Mouse (Mus musculus): ENCODE data around the gene Ccdc194.
"Not testable (repeated sequence)": the region's sequence is repeated elsewhere in the genome, so short reads cannot be mapped to it uniquely, and the experiment has no call there.

Ccdc194 gene

GRCm38 (mm10) chr8:71554001-71554400, 28.5 kb upstream of the Ccdc194 start:
- no peak for DNase-seq (ENCODE audit: low spot score in 2 of 2)

GRCm38 (mm10) chr8:71552770-71553169, 27.3 kb upstream of the Ccdc194 start:
- DNase-seq (ENCODE audit: low spot score in 2 of 2) = no peak

- DNase-seq (ENCODE audit: low spot score in 2 of 2) = no peak
These were observed 25.2 kb upstream of the Ccdc194 start for GRCm38 (mm10) chr8:71550754-71551153.

- DNase-seq (ENCODE audit: low spot score in 2 of 2) = no peak
These were observed 22.1 kb upstream of the Ccdc194 start for GRCm38 (mm10) chr8:71547590-71547989.

- no peak for DNase-seq (ENCODE audit: low spot score in 2 of 2)
These were observed 19.5 kb upstream of the Ccdc194 start for GRCm38 (mm10) chr8:71545053-71545452.

- no peak for DNase-seq (ENCODE audit: low spot score in 2 of 2)
These were observed 18.2 kb upstream of the Ccdc194 start for GRCm38 (mm10) chr8:71543755-71544154.

- DNase-seq (ENCODE audit: low spot score in 2 of 2) = peak; percentile 96
These were observed 17.3 kb upstream of the Ccdc194 start, which contains the start of gene Mvb12a for GRCm38 (mm10) chr8:71542632-71543343. Gene Mvb12a, plus strand, starts transcription at chr8:71542922.

GRCm38 (mm10) chr8:71537028-71537867, 11.7 kb upstream of the Ccdc194 start, which contains the start of gene Bst2:
Gene Bst2, minus strand, starts transcription at chr8:71537456.
- peak; percentile 70 to 79 for DNase-seq (ENCODE audit: low spot score in 2 of 2)

- no peak for DNase-seq (ENCODE audit: low spot score in 2 of 2)
These were observed 10.2 kb upstream of the Ccdc194 start for GRCm38 (mm10) chr8:71535663-71536062.

GRCm38 (mm10) chr8:71534263-71534810, 8.8 kb upstream of the Ccdc194 start:
- DNase-seq (ENCODE audit: low spot score in 2 of 2) = no peak

GRCm38 (mm10) chr8:71530735-71531467, 5.4 kb upstream of the Ccdc194 start:
- not testable (repeated sequence) for DNase-seq (ENCODE audit: low spot score in 2 of 2)

- no peak for DNase-seq (ENCODE audit: low spot score in 2 of 2)
These were observed 3.0 kb upstream of the Ccdc194 start for GRCm38 (mm10) chr8:71528362-71529073.

- no peak for DNase-seq (ENCODE audit: low spot score in 2 of 2)
These were observed 1.8 kb upstream of the Ccdc194 start for GRCm38 (mm10) chr8:71527162-71527870.

- DNase-seq (ENCODE audit: low spot score in 2 of 2) = no peak
These were observed 761 bp upstream of the Ccdc194 start for GRCm38 (mm10) chr8:71526272-71526671.

- DNase-seq (ENCODE audit: low spot score in 2 of 2) = peak; percentile 92 to 95
These were observed 3.9 kb downstream of the Ccdc194 start for GRCm38 (mm10) chr8:71521634-71522033.

- DNase-seq (ENCODE audit: low spot score in 2 of 2) = peak; percentile 14 to 45
These were observed 6.3 kb downstream of the Ccdc194 start for GRCm38 (mm10) chr8:71519037-71519825.

GRCm38 (mm10) chr8:71516786-71517185, 8.7 kb downstream of the Ccdc194 start:
- DNase-seq (ENCODE audit: low spot score in 2 of 2) = no peak

GRCm38 (mm10) chr8:71515043-71515442, 10.5 kb downstream of the Ccdc194 start:
- no peak for DNase-seq (ENCODE audit: low spot score in 2 of 2)

- no peak for DNase-seq (ENCODE audit: low spot score in 2 of 2)
These were observed 12.3 kb downstream of the Ccdc194 start for GRCm38 (mm10) chr8:71513018-71513754.

Data from natural killer cell, adult 2 months (primary cell).